Mouse (Mus musculus) regulatory T cell (primary cell): ENCODE measurements around the gene Ino80e.
"Not testable (repeated sequence)": the region's sequence is repeated elsewhere in the genome, so short reads cannot be mapped to it uniquely, and the experiment has no call there.

Experiments
- in situ Hi-C: fragments of 300-600 bp; cut with MboI, MseI; formaldehyde crosslinking; loops from one replicate; pipeline ENCODE4 v1.15.1; 2025; ENCODE audit warnings: high pct_unique_total_duplicates

Gene Ino80e

DNA sequence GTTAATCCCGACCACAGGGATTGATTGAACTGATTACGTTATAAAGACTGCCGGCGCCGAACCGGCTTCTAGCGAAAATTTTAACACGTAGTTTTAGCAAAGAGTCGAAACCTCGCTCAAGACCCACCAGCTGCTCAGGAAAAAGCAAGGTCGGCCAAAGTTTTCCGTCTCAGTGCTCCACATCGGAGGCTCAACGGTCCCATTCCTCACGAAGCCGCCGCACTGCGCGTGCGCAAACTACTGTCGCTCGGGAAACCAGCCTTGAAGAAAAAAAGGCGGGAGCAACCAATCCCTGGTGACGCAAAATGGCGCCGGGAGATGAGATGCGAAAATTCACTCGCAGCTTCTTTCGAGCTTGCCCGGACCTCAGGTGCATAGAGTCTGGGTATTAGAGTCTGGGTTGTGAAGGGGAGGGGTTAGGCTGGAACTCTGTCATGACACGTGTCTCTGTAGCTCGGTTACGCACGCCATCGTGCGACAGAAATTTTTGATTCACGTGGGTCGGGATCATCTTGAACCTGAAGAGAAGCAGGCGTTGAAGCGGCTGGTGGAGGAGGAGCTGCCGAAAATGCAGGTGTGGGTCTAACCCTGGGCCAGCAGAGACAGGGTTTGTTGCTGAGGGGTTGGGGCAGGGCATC, at the start of gene Ino80e:
Ino80e (minus strand) TSS at position 231 of the 638 bp plus-strand sequence.
- in situ Hi-C loops: no loop called here

DNA sequence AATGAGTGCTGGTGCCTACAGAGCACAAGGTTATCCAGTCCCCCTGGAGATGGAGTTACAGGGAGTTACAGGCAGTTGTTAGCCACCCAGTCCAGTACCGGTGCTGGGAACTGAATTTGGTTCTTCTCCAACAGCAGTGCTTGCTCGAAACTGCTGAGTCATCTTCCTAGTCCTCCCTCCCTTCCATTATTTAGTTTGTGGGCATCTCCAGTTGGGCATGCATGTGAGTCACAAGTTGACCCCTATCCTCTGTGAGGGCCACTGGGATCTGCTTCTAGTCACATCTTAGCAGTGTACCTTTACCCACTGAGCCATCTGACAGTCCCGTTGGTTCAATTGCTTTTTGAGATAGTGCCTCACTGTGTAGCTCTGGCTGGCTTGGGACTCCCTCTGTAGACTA, 43.4 kb upstream of the Ino80e start:
- in situ Hi-C loops: no loop called here

DNA sequence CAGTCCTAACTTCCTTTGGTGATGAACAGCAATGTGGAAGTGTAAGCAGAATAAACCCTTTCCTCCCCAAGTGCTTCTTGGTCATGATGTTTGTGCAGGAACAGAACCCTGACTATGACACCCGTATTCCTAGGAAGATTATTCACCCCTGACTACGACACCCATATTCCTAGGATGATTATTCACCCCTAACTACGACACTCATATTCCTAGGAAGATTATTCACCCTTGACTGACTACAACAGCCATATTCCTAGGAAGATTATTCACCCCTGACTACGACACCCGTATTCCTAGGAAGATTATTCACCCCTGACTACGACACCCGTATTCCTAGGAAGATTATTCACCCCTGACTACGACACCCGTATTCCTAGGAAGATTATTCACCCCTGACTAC, 37.6 kb upstream of the Ino80e start:
- in situ Hi-C loops: not testable (repeated sequence)

DNA sequence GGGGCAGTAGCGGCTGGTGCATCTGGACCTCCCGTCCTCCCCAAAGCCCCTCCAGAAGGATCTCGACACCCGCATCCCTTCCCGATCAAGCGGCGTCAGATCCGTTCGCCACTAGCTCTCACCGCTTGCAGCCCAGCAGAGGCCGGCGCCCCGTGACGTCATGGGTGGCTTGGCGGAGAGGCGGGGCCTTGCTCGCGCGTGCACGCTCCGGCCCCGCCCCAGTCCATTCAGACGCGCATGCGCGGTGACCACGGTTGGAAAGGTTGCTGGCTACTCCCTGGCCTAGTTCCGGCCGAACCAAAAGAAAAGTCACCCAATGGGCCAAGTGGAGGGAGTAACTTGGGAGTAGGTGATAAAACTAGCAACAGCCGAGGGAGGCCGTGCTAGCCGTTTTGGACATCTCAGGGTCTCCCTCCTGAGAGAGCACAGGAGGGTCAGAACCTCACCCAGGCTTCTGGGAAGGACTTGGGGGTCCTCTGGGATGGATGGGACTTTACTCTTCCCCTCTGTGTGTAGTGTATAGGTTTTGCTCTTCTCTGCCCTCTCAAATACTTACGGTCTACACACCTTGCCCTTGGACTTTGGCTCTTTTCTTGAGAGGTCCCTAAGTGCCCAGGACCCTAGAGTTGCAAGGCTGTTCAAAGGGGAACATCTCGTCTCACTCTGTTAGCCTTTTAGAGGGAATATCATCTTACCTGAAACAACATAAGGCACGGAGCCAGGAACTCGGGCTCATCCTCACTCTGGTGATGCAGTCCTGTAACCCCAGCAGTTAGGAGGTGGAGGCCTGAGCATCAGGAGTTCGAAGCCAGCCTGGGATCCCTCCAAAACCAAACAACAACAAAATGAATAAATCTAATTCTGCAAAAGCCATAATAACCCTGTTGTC, 36.2 kb upstream of the Ino80e start:
- in situ Hi-C loops: no loop called here

DNA sequence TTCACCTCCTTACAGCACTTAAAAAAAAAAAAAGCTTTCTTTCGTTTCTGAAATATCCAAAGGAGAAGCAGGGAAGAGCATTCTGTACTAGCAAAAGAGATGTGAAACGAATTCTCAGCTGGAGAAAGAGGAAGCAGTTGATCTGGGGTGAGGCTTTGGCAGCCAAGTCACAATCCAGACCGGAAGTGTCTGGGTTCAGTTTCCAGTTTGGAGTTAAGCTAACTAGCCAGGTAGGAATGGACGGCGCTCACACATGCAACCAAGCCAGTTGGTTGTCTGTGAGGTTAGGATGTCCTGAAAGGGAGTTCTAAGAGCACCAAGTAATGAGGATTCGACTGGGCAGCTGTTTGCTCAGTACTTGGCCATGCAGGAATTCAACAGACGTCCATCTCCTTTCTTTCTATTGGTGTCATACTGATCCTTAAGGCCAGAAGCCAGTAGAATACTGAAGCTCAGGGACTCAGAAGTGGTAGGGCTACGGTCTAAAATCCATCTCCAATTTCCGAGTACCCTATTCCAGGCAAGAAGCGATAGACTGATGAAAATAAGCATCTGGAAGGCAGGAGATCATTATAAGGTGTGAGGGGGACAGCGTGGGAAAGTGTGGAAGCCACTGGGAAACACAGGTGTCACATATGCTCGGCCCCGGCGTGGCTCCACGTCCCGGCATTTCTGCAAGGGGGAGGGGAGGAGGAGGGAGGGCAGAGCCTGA, 35.4 kb upstream of the Ino80e start:
- in situ Hi-C loops: no loop called here

DNA sequence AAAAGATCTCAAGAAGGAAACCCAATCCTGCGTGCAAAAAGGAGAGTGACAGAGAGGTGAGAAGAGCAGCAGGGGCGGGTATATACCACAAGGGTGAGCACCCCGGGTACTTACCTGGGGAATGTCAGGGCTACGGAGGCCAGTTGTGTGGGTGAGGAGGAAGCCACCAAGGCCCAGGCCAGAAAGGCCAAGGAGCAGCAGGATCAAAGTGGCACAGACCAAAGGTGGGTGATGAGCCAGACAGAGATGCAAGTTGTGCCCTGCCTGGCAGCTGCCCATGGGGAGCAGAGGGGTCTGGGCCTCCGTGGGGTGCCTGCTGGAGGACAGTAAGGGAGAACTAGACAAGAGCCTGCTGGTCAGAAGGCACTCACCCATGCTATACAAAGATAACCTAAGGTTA, 34.7 kb upstream of the Ino80e start:
- in situ Hi-C loops: no loop called here

DNA sequence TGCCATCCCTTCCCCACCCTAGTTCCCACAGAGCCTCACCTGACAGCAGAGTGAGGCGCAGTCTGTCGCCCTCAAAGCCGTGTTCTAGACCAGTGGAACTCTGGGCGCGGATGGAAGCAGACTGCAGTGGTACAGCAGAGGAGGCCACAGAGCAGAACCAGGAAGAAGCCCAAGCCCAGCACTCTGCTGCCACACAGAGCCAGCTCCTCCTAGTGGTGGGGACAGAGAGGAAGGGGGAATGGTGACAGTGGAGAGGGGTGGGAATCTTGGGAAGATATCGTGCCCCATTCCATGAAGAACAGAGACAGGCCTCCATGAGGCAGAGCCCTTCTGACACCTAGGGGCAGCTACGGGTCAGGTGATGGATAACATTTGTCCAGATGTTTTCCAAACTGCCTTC, 26.7 kb upstream of the Ino80e start:
- in situ Hi-C loops: no loop called here

DNA sequence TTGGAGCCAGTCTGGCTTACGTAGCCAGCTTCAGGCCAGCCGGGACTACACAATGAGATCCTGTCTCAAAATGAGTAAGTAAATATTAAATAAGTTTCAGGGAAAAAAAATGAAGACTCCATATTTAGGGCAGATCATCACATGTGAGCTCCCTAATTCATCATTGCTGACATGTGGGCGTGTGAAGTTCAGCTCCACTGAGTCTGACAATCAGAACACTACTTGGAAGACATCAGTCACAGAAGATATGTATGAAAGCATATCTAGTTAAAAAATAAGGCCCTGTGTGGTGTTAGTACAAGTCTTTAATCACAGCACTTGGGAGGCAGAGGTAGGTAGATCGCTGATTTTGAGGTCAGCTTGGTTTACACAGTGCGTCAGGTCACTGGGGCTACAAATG, 25.1 kb upstream of the Ino80e start:
- in situ Hi-C loops: no loop called here

DNA sequence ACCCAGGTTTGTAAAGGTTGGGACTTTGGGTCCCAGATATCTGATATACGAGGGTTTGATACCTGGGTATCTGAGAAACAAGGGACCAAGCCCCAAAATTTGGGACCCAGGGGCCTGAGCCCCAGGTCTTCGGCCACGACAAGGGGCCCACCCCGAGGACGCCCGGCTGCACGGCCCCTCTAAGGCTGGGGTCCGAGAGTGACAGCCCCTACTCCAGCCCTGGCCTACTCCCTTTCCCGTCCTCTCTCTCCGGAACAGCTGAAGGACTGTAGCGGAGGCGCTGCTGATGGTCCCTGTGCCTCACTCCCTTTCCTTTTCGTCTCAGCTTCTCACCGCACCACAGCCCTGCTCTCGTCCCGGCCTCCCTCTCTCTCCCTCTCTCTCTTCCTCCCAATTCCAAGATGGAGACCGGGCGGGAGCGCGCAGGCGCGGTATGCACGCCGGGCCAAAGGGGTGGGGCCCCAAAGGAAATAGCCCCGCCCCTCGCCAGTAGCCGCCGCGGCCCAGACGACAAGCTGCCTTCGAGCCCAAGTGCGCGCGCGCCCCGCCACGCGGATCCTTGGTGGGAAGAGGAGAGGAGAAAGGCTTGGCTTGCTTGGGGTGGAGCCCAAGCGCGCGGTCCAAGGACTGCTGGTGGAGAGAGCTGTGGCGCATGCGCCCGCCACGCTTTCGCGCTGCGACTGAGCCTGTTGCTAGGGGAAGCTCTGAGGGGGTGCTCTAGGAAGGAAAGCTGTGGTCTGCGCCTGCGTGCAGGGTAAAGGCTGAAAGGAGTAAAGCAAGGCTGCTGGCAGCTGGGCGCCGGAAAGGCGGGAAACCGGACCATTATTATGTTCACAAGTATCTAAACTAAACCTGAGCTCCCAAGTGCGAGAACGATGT, 22.3 kb upstream of the Ino80e start, which contains the start of gene Taok2:
Taok2 (minus strand) TSS at position 418 of the 879 bp plus-strand sequence.
- in situ Hi-C loops: no loop called here

DNA sequence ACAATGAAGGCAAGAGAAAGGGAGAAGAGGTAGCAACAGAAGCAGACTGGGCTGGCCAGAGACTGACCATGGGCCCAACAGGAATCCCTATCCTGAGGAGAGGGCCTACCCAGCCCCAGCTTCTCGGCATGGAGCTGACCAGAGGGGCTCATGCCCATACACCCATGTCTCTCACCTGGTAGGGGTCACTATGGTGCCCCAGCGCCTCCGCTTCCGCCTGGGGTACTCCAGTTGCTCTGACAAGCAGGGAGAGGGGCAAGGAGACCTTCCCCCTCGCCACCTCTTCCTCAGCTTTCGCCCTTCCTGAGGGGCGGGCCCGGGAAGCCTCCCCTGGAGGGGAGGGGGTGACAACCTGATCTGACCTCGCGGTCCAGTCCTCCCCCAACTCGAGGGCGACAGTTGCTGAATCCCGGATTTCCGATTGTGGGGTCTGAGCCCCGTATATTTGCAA, 21.6 kb upstream of the Ino80e start:
- in situ Hi-C loops: no loop called here

DNA sequence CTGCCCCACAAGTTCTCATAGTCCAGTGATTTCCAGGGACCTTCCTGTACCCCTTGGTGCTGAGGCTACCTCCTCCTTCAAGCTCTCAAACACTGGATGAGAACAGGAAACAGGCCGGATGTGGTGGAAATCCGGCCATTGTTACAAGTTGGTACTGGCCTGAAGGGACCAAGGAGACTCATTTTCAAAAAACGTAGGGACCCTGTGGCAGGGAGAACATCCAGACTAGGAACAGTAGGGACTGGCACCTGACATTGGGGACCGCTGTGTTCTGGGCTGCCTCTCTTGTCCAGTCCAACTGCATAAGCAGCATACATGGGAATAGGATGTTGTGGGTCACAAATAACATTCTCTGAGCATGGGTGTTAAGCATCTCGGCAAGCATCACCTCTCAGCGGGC, 18.9 kb upstream of the Ino80e start:
- in situ Hi-C loops: no loop called here

DNA sequence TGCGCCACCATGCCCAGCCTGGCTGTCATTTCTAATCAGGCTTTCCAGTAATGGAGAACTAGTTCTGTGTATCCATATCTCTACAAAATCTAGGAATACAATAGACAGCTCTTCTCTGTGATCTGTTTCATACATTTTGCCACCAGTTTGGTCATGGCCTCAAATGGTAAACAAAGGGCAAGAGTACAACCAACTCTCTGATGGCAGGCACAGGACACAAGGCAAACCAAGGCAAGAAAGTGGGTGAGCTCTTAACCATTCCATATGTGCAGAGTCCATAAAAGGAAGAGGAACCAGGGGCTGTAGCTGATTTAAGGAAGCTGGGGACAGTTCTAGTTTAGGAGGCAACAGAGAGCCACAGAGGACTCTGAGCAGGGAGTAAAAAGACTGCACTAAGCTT, 15.1 kb upstream of the Ino80e start:
- in situ Hi-C loops: loop anchor here (5.0 kb wide), 1 partner anchor 50 kb away; the partner anchor contains the start of gene Kctd13

DNA sequence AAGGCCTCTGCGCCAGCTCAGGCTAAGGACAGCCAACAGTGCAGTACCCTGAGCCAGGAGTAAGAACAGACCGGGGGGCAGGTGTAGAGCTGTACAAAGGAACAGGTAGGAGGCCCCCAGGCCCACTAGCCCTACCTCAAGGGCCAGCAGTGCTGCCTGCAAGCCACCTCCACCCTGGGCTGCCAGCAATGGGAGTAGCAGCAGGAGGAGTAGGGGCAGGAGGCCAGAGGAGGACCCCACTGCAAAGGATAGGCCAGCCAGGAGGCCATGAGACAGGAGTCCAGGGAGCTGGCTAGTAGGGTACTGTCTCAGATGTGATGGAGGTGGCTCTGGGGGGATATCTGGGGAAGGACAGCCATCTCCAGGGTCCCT, 8.3 kb upstream of the Ino80e start:
- in situ Hi-C loops: no loop called here

DNA sequence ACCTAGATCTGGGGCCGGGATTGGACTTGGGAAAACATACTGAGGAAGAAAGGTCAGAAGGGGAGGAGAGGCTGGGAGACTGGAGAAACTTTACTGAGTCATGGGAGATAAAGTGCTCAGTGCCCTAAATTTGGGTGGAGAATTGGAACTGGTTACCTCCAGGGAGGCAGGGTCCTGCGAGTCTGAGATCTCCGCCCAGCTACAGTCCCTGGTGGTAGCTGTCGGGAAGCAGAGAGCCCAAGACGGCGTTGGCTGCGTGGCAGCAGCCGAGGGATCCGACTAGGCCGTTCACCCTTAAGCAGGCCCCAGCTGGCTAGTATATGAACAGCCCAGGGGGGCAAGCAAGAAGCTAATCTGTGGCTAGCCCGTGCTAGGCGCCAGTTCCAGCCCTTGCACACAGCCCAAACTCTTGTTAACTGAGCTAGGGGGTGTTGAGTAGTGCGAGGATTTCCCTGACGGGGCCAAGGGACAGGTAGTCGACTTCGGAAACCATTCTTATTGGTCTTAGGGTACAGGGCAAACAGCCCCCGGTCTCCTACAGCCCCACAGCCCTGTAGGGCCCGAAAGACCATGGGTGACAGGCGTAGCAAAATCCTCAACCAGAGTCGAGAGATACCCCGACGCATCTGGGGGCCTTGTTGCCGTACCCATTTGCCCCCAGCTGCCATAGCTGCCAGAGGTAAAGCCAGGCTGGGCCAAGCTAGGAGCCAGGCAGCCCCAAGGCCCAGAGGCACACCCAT, 7.8 kb upstream of the Ino80e start:
- in situ Hi-C loops: no loop called here

DNA sequence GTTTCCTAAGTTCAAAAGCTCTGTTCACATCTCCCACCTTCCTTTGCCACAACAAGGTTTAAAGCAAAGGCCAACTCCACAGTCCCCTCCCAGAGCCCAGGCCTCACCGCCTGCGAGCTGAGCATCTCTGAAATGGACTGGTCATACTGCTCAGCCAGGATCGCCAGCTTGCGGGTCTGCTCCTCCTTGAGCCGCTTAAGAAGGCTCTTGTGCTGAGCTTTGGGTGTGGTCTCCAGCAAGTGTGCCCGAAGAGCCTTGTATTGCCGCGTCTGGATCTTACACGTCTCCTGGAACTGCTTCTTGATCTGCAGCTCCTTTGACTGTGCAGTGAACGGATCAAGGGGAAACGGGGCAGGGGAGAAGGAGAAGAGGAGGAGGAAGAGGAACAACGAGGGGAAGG, 5.8 kb upstream of the Ino80e start:
- in situ Hi-C loops: no loop called here

DNA sequence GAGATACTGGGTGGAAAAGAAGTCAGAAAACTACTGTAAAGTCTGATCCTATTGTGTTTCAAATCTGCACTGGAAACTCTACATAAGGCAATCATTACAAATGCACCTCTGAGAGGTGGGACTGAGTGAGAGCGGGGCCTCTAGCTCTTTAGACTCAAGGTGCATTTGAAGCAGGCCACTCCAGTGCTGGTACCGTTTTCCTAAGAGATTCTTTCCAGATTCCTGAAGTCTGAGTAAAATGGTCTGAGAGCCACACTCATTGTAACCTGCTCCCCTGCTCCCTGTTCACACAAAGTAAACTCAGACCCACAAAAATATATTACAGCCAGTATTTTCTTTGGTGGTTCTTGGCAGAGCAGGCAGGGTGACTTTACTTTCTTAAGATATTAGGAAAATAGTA, 5.4 kb upstream of the Ino80e start:
- in situ Hi-C loops: no loop called here

DNA sequence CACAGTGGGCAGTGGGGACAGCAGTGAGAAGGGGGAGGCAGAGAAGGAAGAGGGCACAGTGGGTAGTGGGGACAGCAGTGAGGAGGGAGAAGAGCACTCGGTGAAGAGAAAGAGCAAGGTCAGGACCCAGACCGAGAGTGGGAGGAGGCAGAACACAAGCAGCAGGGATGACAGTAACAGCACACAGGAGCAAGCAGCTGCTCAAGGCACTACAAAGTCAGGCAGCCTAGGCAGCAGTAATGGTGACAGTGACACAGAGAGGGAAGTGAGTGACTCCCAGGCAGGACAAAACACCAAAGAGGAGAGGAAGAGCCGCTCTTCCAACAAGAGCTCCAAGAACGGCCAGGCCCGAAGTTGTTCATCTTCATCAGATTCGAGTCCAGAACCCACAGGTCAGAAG, 1.6 kb upstream of the Ino80e start:
- in situ Hi-C loops: no loop called here

DNA sequence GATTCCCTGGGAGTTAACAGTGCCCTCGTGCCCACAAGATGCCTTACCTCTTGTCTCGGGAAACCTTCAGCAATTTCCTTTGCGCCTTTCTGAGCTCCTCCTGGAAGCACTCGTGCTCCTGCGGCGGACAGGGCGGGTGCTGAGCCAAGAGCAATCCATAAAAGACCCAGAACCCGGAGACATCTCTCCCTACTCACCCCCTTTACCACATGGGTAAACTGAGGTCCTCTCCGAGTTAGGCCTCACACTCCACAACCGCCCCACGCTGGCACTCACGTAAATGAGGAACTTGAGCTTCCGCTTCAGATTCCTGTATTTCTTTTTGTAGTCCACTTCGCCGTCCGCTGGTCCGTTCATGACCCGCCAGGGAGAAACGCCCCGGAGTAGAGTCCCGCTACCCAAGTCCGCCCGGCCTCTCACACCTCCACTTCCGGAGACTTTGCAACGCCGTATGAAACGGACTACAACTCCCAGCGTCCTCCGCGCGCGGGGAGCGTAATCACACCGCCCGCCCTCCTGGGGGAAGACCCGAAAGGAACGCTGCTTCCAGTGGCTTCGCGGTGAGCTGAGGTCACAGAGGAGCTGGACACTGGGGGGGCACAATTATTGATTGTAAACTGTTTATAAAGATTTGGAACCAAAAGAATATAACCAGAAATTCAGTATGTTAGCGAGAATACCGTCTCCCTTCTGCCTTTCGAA, 597 bp downstream of the Ino80e start, which contains the start of gene Hirip3:
Hirip3 (plus strand) TSS at position 544 of the 702 bp plus-strand sequence.
- in situ Hi-C loops: no loop called here

DNA sequence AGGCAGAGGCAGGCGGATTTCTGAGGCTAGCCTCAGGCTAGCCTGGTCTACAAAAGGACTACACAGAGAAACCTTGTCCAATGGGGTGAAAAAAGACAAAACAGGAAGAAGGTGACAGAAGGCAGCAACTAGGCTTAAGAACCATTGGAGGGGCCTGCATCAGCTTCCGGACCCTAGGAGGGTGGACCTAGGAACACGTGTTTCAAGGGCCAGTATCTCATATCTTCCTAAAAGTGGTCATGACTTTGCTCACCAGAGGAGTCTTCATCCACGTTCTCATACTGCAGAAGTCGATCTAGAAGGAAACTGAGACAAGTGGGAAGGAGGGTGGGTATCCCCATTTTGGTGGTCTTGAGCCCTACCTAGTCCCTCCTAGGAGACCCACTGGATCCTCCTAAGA, 1.2 kb downstream of the Ino80e start:
- in situ Hi-C loops: no loop called here
